Mouse (Mus musculus) intestine, embryonic 15.5 days (tissue): ENCODE results near the gene Slc8a2. TPM values are rescaled to one million over a fixed set of nuclear protein-coding genes. Genes with fewer than 3 reads are reported as not detected.
A peak's percentile ranks its signal among the peaks of the same experiment; 100 is the strongest.

Experiments used
- ATAC-seq: fragments of 200-750 bp; cut with Nextera tagmentation; 2 replicates; pipeline ENCODE4 v1.8.0; 2017; ENCODE audit warnings: moderate TSS enrichment, moderate library complexity
- H3K27ac ChIP-seq: fragments of 300-500 bp; sonication (generic); 2 replicates; pipeline ENCODE4 v1.5.1; 2015; ENCODE audit warnings: mild to moderate bottlenecking, inconsistent platforms
- H3K27me3 ChIP-seq: fragments of 300-500 bp; sonication (generic); replicated peaks from 2 replicates; pipeline ENCODE4 v1.6.1; 2015; ENCODE audit warnings: inconsistent platforms
- H3K36me3 ChIP-seq: fragments of 300-500 bp; sonication (generic); 2 replicates; pipeline ENCODE4 v1.6.1; 2015; ENCODE audit warnings: inconsistent platforms
- H3K4me1 ChIP-seq: fragments of 300-500 bp; sonication (generic); replicated peaks from 2 replicates; pipeline ENCODE4 v1.6.1; 2015; ENCODE audit warnings: inconsistent platforms
- H3K4me2 ChIP-seq: fragments of 300-500 bp; sonication (generic); replicated peaks from 2 replicates; pipeline ENCODE4 v1.6.1; 2015; ENCODE audit warnings: mild to moderate bottlenecking, inconsistent platforms
- H3K4me3 ChIP-seq: fragments of 300-500 bp; sonication (generic); replicated peaks from 2 replicates; pipeline ENCODE4 v1.5.1; 2015; ENCODE audit warnings: inconsistent platforms
- H3K9ac ChIP-seq: fragments of 300-500 bp; sonication (generic); 2 replicates; pipeline ENCODE4 v1.6.1; 2015; ENCODE audit warnings: inconsistent platforms
- H3K9me3 ChIP-seq: fragments of 300-500 bp; sonication (generic); 2 replicates; pipeline ENCODE4 v1.6.1; 2016; ENCODE audit warnings: inconsistent platforms
- WGBS: fragments of 180-500 bp; shearing (Covaris S2); methylation state at CpG from one replicate; pipeline ENCODE4 v1.1.7; 2015; 5-methylcytosine and 5-hydroxymethylcytosine counted together
- polyA plus RNA-seq: library from polyadenylated mRNA; unstranded; fragments of >200 nt; fragmentation: Nextera tagmentation; extraction: Ambion mirVana; gene quantifications from 2 replicates; pipeline ENCODE4 v1.2.1, GENCODE M21; 2015

The Slc8a2 gene
- polyA plus RNA-seq, 1 experiment from 2014 or later = 0.23 TPM

GRCm38 (mm10) chr7:16129846-16130691, 443 bp downstream of the Slc8a2 start:
- peak overlapping the region; percentile 55 for H3K9ac ChIP-seq

GRCm38 (mm10) chr7:16130956-16131634, 1.5 kb downstream of the Slc8a2 start:
- H3K4me3 ChIP-seq = peak overlapping the region; percentile 51
- peaks cover 25% of the 10 kb centered on the region for H3K4me1 ChIP-seq
- no peak for ATAC-seq
- no peak overlapping the region for H3K9ac ChIP-seq
- no peaks in the 10 kb centered on the region for H3K27me3 ChIP-seq
- H3K36me3 ChIP-seq = no peaks in the 10 kb centered on the region
- WGBS = 26% methylated on average over 13 of the region's 13 CpGs
- H3K27ac ChIP-seq = no peak overlapping the region
- H3K4me2 ChIP-seq = peak overlapping the region; percentile 86
- no peaks in the 10 kb centered on the region for H3K9me3 ChIP-seq

More at GRCm38 (mm10) chr7:16129846-16130691, 443 bp downstream of the Slc8a2 start:
- Histone ChIP-seq H3K4me1 (peaks cover 25% of the 10 kb centered on the region), H3K4me3 (peak overlapping the region; percentile 51), H3K9me3 (no peaks in the 10 kb centered on the region), H3K27ac (peak overlapping the region; percentile 72), H3K4me2 (peak overlapping the region; percentile 86), H3K36me3 (peaks cover 9% of the 10 kb centered on the region), H3K27me3 (no peaks in the 10 kb centered on the region)
- ATAC-seq = peak; percentile 83
- WGBS = 3% methylated on average over 34 of the region's 38 CpGs

- peak overlapping the region; percentile 3; the same call in 1 of the 2 replicates for H3K4me2 ChIP-seq
- H3K27me3 ChIP-seq = no peaks in the 10 kb centered on the region
- no peak for ATAC-seq
- WGBS = 10% methylated on average over 7 of the region's 7 CpGs
- peaks cover 25% of the 10 kb centered on the region for H3K4me1 ChIP-seq
- no peaks in the 10 kb centered on the region for H3K9me3 ChIP-seq
- no peaks in the 10 kb centered on the region for H3K36me3 ChIP-seq
- H3K4me3 ChIP-seq = no peak overlapping the region
- H3K27ac ChIP-seq = no peak overlapping the region
- H3K9ac ChIP-seq = no peak overlapping the region
Measured at GRCm38 (mm10) chr7:16132161-16132581, 2.5 kb downstream of the Slc8a2 start.

GRCm38 (mm10) chr7:16132926-16133325, 3.3 kb downstream of the Slc8a2 start:
- no peak overlapping the region for H3K4me3 ChIP-seq
- H3K27ac ChIP-seq = no peak overlapping the region
- no peak for ATAC-seq
- H3K9me3 ChIP-seq = no peaks in the 10 kb centered on the region
- no peak overlapping the region for H3K9ac ChIP-seq
- peaks cover 25% of the 10 kb centered on the region for H3K4me1 ChIP-seq
- H3K27me3 ChIP-seq = no peaks in the 10 kb centered on the region
- 63% methylated on average over 3 of the region's 3 CpGs for WGBS
- H3K4me2 ChIP-seq = no peak overlapping the region
- no peaks in the 10 kb centered on the region for H3K36me3 ChIP-seq

GRCm38 (mm10) chr7:16133691-16134090, 4.1 kb downstream of the Slc8a2 start:
- no peak overlapping the region for H3K4me3 ChIP-seq
- H3K36me3 ChIP-seq = no peaks in the 10 kb centered on the region
- no peak overlapping the region for H3K4me2 ChIP-seq
- no peak for ATAC-seq
- 92% methylated on average over 9 of the region's 9 CpGs for WGBS
- no peaks in the 10 kb centered on the region for H3K9me3 ChIP-seq
- H3K4me1 ChIP-seq = peaks cover 25% of the 10 kb centered on the region
- no peak overlapping the region for H3K9ac ChIP-seq
- H3K27ac ChIP-seq = no peak overlapping the region
- no peaks in the 10 kb centered on the region for H3K27me3 ChIP-seq

GRCm38 (mm10) chr7:16134951-16135392, 5.3 kb downstream of the Slc8a2 start:
- Histone ChIP-seq H3K4me2 (no peak overlapping the region), H3K9ac (no peak overlapping the region), H3K27me3 (no peaks in the 10 kb centered on the region), H3K9me3 (no peaks in the 10 kb centered on the region), H3K4me1 (peaks cover 16% of the 10 kb centered on the region), H3K36me3 (no peaks in the 10 kb centered on the region), H3K27ac (no peak overlapping the region), H3K4me3 (no peak overlapping the region)
- 73% methylated on average over 7 of the region's 7 CpGs for WGBS
- ATAC-seq = no peak

- Histone ChIP-seq H3K4me1 (no peaks in the 10 kb centered on the region), H3K4me2 (no peak overlapping the region), H3K27ac (no peak overlapping the region), H3K9ac (no peak overlapping the region), H3K9me3 (no peaks in the 10 kb centered on the region), H3K36me3 (no peaks in the 10 kb centered on the region), H3K4me3 (no peak overlapping the region), H3K27me3 (0 out of 2 replicates have a peak, but pooled peaks cover 4% of the 10 kb centered on the region)
- 40% methylated on average over 27 of the region's 27 CpGs for WGBS
- no peak for ATAC-seq
Measured at GRCm38 (mm10) chr7:16146489-16147410, 17.1 kb downstream of the Slc8a2 start.

- 14% methylated on average over 15 of the region's 15 CpGs for WGBS
- Histone ChIP-seq H3K4me3 (no peak overlapping the region), H3K9ac (no peak overlapping the region), H3K27me3 (0 out of 2 replicates have a peak, but pooled peaks cover 4% of the 10 kb centered on the region), H3K4me1 (no peaks in the 10 kb centered on the region), H3K4me2 (no peak overlapping the region), H3K36me3 (no peaks in the 10 kb centered on the region), H3K27ac (no peak overlapping the region), H3K9me3 (no peaks in the 10 kb centered on the region)
- no peak for ATAC-seq
Measured at GRCm38 (mm10) chr7:16147643-16148042, 18.0 kb downstream of the Slc8a2 start.

GRCm38 (mm10) chr7:16149241-16149640, 19.6 kb downstream of the Slc8a2 start:
- Histone ChIP-seq H3K4me3 (no peak overlapping the region), H3K4me2 (no peak overlapping the region), H3K36me3 (no peaks in the 10 kb centered on the region), H3K4me1 (no peaks in the 10 kb centered on the region), H3K27ac (no peak overlapping the region), H3K9ac (no peak overlapping the region), H3K9me3 (no peaks in the 10 kb centered on the region), H3K27me3 (0 out of 2 replicates have a peak, but pooled peaks cover 4% of the 10 kb centered on the region)
- 61% methylated on average over 5 of the region's 5 CpGs for WGBS
- ATAC-seq = no peak

GRCm38 (mm10) chr7:16150191-16151145, 20.8 kb downstream of the Slc8a2 start:
- H3K27me3 ChIP-seq = 0 out of 2 replicates have a peak, but pooled peaks cover 4% of the 10 kb centered on the region
- no peaks in the 10 kb centered on the region for H3K4me1 ChIP-seq
- no peaks in the 10 kb centered on the region for H3K9me3 ChIP-seq
- H3K27ac ChIP-seq = no peak overlapping the region
- H3K4me2 ChIP-seq = no peak overlapping the region
- no peak overlapping the region for H3K9ac ChIP-seq
- WGBS = 66% methylated on average over 9 of the region's 9 CpGs
- H3K4me3 ChIP-seq = no peak overlapping the region
- H3K36me3 ChIP-seq = no peaks in the 10 kb centered on the region
- no peak for ATAC-seq

GRCm38 (mm10) chr7:16153522-16153921, 23.9 kb downstream of the Slc8a2 start:
- WGBS = 17% methylated on average over 10 of the region's 10 CpGs

More at GRCm38 (mm10) chr7:16153522-16153921, 23.9 kb downstream of the Slc8a2 start:
- H3K4me1 ChIP-seq = no peaks in the 10 kb centered on the region
- H3K4me3 ChIP-seq = no peak overlapping the region
- ATAC-seq = peak; percentile 85
- H3K27me3 ChIP-seq = peaks cover 5% of the 10 kb centered on the region
- no peaks in the 10 kb centered on the region for H3K36me3 ChIP-seq
- H3K4me2 ChIP-seq = no peak overlapping the region
- H3K9ac ChIP-seq = no peak overlapping the region
- no peaks in the 10 kb centered on the region for H3K9me3 ChIP-seq
- H3K27ac ChIP-seq = no peak overlapping the region
